Mouse (Mus musculus) large intestine, adult 2 months (tissue): ENCODE measurements around the gene Evc. TPM values are rescaled to one million over a fixed set of nuclear protein-coding genes. Genes with fewer than 3 reads are reported as not detected.

Experiments used
- DNase-seq: peaks from one replicate; pipeline ENCODE4 v3.0.0-alpha.2; 2012; ENCODE audit warnings: low read depth, low spot score
- WGBS: fragments of 180-500 bp; shearing (Covaris S2); methylation state at CpG from one replicate; pipeline ENCODE4 v1.1.7; 2018; 5-methylcytosine and 5-hydroxymethylcytosine counted together
- polyA plus RNA-seq: library from polyadenylated mRNA; depleted of rRNA; stranded (reverse); fragments of >200 nt; gene quantifications from 2 replicates; pipeline ENCODE4 v1.2.3, GENCODE M21; 2012; rRNA removed

Gene Evc
- polyA plus RNA-seq, result 3.8 and 4.7 TPM in 2 replicates

DNA sequence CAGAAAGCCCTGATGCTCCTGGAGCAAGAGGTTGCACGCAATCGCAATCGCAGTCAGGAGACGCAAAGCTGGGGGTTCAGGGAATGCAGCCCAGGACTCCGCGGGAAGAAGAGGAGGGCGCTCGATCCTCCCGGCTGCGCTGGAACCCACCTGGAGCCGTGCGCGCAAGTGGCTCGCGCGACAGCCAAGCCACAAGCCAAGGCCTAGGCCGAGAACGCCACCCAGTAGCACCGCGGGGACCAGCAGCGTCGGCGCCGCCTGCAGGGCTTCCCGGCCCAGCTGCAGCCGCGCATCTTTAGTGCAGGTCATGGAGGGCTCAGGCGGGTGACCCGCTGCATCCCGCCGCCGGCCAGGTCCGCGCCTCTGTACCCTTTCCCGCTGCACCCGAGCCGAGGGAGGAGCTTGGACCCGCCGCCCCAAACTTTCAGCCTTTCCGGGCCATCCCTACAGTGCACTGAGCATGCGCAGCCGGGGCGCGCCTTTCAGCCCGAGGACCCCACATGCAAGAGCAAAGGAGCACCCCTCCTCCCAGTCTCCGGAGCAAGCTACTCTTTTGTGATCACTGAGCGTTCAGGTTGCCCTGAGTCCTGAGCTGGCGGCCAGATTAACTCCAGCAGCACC is at the start of gene Evc:
Gene Evc (minus strand): TSS at position 410 of the 621 bp plus-strand sequence.
- no peak for DNase-seq
- 3% methylated on average over 48 of the region's 48 CpGs for WGBS

DNA sequence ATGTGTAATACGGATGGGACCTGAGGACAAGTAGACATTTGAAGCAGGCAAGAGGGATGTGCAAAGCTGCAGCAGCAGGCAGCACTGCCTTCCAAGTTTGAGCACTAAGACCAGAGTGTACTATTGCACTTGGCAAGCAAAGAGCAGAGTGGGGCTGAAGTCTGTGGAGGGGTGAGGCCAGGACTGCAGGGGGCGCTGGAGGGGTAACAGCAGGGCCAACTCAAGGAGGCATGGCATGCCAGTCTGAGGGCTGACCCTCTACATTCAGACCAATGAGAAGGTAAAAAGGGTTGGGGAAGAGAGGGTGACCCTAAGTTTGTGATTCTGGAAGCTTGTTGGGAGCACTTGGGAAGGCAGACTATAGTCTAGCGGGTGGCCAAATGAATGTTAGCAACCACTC is 46.9 kb upstream of the Evc start:
- WGBS, result 92% methylated on average over 3 of the region's 3 CpGs
- no peak for DNase-seq

DNA sequence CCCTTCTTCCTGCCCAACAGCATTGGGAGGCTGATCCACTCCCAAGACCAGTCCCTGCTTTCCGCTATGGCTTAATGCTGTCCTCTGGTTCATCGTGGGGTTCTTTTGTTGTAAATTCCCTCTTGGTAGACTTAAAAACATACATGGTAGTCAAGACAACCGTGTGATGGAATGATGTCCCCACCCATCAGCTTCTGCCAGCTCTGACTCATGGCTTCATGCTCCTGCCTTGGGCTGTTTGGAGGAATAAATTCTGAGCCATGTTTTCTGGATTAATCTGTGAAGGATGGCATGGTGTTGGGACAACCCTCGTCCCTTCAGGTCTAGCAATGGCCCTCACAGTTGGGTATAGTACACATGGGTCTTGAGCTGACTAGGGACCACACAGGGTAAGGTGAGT is 43.9 kb upstream of the Evc start:
- DNase-seq, result no peak
- 75% methylated on average over 4 of the region's 4 CpGs for WGBS

DNA sequence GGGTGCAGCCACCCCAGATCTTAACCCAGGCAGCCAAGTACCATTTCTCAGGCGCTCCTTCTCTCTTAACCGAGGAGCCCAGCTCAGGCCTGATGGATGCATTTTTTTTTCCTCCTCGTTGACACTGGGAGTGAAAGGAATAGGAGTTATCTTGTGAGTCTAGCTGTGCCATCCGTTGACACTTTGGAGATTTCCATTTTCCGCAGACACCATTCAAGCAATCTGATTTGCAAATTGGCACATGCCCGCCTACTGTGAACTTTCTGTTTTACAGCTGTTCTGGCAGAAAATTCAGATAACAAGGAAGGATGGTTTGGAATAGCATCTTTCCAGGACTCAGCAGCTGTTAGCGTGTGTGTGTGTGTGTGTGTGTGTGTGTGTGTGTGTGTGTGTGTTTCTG is 40.7 kb upstream of the Evc start:
- no peak for DNase-seq

DNA sequence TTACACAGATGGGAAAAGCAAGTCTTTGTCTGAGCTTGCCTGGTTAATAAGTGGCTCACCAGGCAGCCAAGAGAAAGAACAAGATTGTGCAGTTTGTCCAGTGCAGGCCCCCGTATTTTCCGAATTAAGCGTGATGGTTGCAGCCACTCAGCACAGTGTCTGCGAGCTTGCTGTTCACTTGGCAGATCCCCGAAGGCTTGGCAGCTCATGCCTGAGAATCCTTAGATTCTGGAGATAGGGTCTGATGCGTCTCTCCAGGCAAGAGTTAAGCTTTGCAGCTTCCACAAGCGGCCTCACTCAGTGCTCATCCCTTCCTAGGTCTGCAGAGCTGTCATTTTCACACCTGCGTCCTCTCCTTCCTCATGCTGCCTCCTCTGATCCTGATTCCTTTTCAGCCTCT is 32.1 kb upstream of the Evc start:
- DNase-seq, result no peak
- 81% methylated on average over 8 of the region's 8 CpGs for WGBS

More for the DNA sequence above, 40.7 kb upstream of the Evc start:
- WGBS, result 83% methylated on average over 7 of the region's 7 CpGs

DNA sequence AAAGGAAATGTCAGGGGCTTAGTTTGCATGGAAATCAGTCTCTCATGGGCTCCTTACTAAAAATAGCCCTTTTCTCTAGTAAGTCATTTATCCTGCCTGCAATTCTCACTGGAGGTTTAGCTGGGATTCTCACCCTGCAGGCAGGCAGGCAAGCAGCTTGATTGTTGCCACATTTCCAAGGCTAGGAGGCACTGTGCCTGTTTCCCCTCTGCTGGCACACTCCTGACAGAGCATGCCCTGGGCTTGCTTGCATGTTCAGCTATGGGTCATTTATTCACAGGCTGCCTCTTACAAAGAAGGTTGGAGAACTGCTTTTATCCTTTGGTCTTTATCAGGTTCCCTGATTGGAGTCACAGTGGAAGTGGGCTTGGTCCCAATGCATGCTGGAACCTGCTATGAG is 29.1 kb upstream of the Evc start:
- DNase-seq, result no peak

DNA sequence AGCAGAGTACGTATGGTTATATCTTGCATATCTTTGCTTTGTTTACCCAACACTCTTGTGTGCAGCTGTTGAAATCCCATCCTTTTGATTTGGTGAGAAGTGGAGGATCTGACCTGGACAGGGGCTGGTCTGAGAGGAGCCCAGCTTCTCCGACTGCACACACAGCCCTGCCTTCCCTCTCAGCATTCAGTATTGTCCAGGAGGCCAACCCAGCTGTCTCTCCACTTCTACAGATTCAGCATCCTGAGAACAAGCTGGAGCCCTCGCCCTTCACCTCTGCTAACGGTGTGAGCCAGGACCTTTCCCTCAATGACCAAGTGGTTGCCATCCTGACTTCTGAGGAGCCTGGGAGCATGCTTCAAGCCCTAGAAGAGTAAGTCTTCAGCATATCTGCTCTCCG is 26.6 kb upstream of the Evc start:
- WGBS, result 77% methylated on average over 5 of the region's 5 CpGs
- DNase-seq, result no peak

DNA sequence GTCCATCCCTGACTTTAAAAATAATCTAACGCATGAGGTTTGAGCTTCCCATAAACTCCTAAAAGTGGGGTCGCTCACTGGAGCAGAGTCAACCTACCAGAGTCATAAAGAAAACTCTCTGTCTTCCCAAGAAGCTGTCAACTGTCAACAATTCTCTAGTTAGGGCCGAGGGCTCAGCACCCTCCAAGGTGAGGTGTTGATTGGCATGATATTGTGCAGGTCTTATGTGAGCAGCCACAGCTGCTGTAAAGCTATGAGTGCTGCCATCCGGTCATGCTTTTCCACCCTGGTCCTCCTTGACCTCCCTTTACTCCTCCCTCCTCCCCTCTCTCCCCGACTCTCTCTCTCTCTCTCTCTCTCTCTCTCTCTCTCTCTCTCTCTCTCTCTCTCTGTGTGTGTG is 25.9 kb upstream of the Evc start:
- DNase-seq, result no peak
- WGBS, result 56% methylated on average over 5 of the region's 5 CpGs

DNA sequence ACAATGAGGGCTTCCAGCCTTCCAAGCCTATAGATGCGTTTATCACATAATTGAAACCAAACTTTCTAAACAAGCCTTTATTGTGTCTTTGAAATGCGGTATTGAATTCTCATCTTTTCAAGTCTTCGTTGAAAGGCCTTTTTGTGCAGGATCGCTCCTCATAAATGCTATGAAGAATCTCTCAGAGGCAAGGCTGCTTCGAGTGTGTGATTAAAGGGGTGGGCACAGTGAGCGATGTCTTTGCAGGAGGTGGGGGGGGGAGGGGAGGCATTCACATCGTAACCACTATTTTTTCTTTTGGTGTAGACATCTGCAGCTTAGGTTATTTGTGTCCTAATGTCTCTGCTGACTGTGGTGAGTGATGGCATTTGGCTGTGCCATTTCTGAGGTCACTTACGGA is 19.3 kb upstream of the Evc start:
- no peak for DNase-seq
- WGBS, result 90% methylated on average over 8 of the region's 8 CpGs

DNA sequence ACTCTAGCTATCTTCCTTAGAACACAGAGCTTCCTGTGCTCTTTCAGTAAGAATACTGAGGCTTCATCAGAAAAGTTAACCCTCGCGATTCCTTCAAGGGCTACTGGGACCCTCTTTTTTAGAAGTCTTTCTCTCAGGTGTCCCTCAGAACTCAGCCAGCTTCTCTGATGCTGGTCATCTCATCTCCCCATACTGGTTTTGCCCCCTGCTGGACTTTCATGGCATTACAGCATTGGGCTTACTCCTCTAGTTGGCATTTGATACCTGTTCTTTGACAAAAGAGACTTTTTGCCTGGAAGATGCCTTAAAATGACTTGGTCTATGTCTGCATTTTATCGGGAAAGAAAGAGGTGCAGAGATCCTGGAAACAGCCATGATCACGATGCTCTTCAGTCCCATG is 17.7 kb upstream of the Evc start:
- no peak for DNase-seq
- 77% methylated on average over 4 of the region's 4 CpGs for WGBS

DNA sequence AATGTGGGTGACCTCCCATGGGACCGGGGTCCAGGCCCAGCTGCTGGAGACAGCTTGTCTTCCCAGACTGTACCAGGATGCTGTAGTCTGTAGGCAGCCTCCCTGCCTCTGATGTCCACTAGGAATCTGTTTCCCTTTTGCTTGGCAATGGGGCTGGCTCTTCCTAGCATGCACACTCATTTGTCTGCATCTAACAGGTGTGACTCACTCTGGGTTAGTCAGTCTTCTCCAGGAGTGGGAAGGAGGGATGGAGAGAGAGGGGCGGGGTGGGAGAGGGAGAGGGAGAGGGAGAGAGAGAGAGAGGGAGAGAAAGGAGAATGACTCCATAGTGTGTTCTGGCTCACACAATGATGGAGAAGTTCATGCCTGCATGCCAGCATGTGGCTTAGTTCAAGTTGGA is 15.1 kb upstream of the Evc start:
- no peak for DNase-seq
- 86% methylated on average over 2 of the region's 2 CpGs for WGBS

DNA sequence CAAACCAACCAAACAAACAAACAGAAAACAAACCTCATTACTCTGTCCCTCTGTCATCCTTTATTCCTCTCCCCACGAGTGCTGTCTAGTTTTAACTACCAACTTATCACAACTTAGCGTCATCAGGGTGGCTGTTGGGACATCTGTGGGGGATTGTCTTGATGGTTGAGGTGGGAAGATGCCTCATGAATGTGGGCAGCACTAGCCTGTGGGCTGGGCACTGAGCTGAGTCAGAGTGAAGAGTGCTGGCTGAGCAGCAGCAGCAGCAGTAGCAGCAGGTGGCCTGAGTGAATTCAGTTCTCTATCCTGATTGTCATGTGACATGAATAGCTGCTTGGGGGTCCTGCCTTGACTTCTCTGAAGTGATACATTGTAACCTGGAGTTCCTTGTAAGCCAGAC is 7.3 kb upstream of the Evc start:
- WGBS, result 70% methylated on average over 2 of the region's 2 CpGs
- no peak for DNase-seq

DNA sequence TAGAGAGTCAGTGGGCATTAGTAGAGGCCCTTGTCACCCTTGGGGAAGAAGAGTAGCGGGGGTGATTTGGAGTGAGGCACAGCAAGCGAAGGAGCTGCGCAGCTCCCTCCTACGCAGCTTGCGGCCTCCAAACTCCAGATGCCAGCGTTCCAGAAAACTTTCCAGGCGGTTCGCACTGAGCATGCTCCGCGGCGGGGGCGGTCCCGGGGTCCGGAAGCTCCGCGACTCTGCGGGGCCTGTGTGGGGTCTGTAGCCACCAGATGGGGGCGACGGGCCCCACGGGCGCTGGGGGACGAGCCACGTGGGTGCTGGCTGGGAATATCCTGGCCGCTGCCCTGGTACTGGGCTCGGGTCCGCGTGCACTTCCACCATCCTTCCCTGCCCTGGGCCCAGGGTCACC is 1.6 kb upstream of the Evc start, which contains the start of gene Evc2:
Gene Evc2 (plus strand): TSS at position 212 of the 400 bp plus-strand sequence.
- DNase-seq, result no peak
- 1% methylated on average over 27 of the region's 27 CpGs for WGBS

DNA sequence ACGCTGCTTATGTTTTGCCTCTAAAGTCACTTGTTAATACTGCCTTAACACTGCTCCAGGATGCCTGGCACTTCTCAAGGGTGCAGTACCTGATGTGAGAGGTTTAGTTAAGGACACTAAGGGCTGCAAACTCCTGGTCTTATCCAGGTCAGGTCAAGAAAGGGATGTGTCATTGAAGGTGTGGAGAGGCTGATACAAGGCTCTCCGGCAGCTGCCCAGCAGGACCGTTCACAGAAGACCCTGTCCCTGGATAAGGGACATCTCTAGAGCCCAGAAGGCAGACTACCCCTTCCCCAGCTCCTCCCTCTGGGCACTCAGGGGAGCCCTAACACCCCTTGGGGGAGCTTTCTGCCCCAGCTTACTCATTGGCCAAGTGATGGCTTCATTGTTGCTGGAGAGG is 1.0 kb upstream of the Evc start:
- WGBS, result 71% methylated on average over 3 of the region's 3 CpGs
- DNase-seq, result no peak

DNA sequence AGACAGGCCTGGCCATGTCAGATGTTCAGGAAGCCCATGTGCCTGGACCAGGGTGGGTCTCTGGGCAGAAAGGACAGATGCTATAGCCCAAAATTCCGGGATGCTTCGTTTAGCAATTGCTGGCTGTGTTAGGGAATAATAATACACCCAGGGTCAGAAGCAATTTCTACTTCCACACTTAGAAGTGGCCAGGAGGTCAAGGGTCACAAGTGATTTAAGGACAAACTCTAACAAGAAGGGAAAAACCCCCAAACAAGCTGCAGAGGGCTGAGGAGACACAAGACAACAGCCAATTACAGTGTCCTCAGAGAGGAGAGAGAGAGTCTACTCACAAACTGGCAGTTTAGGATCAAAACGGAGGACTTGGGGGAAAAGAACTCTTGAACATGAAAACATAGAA is 1.6 kb downstream of the Evc start:
- no peak for DNase-seq
- 55% methylated on average over 3 of the region's 3 CpGs for WGBS

DNA sequence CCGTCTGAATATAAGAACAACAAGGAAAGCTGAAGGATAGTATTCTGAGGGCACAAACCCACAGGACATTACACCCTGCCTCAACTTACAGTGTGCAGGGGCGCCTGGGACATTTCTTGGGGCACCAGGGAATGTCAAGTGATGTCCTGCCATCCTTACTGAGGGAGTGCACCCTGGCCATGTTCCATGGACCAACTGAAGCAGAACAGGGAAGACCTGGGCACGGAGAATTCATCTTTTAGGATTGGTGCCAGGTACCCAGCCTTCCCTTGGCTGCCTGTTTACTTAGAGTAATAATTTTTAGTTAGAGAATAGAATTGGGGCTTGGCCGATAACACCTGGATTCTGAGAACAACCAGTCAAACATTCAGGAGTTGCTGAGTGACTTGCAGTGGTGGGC is 4.6 kb downstream of the Evc start:
- WGBS, result 56% methylated on average over 4 of the region's 4 CpGs

DNA sequence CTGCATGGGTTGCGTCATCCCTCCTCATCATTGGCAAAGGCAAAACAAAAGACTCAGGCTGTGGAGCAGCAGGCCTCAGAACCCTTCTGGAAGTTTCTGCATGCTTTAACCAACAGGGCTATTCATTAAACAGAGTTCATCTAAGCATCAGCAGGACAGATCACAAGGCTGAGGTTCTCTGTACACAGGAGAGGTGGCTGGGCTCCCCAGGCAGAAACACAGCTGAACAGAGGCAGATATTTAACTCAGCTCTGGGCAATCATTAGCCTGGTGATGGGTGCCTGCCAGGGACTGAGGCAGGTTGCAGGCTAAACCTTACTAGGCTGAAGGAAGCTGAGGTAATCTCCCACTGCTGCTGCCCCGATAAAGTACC is 5.6 kb downstream of the Evc start:
- WGBS, result 77% methylated on average over 2 of the region's 2 CpGs
- no peak for DNase-seq

More for the DNA sequence above, 4.6 kb downstream of the Evc start:
- DNase-seq, result no peak

DNA sequence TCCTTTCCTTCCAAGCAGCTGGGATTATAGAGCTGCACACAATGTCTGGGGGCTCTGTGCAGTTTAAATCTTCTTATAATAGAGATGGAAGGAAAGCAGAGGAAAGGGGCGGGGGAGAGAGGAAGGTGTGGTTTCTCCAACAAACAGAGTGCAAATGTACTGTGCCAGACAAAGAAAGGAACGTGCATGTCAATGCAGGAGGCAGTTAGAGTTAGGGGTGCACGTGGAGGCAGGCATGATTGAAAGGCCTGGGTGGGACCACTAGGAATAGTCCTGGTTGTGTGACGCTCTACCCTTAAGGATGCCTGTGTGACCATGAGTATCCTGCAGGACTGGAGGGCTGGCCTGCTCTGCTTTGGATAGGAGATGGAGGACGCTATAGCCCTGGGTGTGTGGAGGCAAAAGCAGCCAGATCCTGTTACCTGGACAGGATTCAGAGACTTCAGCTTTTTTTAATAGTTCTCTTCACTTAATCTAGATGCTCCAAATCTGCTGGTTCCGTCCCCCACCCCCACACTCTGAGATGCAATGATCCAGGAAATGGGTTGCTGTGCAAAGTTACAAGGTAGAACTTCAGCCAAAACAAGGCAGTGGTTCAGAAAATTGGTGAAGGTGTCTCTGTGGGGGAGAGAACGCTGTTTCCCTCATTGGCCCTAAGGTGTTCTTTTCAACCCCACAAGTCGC is 6.1 kb downstream of the Evc start:
- DNase-seq, result no peak
- WGBS, result 70% methylated on average over 8 of the region's 8 CpGs

DNA sequence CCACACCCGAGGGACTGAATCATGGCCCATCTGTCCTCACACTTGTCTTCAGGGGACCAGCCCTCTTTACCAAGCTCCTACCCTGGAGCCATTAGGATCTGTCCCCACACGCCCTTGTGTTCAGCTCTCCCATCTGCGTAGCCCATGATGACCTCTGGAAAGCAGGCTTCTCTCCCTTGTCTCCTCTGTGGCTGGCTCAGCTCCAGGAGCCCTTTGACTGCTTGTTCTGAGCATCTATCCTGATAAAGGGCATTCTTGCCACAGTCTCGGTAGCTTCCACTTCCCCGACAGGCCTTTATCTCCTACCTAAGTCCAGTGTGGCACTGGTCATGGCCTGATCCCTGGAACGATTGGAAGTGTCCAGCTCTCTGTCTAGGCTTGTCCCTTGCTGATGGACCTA is 10.0 kb downstream of the Evc start:
- WGBS, result 89% methylated on average over 6 of the region's 6 CpGs
- DNase-seq, result no peak

DNA sequence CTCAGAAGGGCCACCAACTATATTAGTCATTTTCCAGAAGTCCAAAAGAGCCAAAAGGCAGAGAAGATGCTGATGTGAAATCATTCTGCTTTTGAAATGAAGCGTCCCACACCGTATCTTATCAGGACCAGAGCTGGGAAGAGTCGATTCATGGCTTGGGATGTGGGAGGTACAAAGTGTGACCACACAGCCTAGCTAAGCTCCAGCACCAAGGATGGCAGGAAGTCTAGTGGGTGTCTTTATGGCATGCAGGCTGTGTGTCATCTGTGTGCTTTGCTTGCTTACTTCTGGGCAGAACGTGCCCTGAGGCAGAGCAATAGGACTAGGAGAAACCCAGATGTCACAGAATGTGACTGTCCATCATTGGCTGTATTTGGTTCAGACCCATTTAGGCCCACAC is 15.9 kb downstream of the Evc start:
- WGBS, result 81% methylated on average over 4 of the region's 4 CpGs
- DNase-seq, result no peak

DNA sequence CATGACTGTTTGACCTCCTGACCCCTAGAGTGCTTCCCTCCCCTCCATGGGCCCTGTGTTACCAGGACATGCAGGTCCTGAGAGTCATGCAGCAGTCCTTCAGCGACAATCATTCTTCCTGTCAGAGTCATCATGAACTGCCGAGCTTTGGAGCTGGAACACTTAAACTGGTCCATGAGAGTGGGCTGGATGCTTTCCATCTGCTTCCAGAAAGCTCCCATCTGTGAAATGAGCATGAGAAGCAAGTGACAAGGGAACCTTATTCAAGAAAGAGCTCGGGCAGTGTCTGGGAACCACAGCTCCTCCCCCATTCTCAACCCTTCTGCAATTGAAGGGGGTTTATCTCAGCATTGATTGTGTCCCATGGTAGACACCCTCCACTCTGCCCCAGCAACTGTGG is 16.5 kb downstream of the Evc start:
- 68% methylated on average over 3 of the region's 3 CpGs for WGBS

DNA sequence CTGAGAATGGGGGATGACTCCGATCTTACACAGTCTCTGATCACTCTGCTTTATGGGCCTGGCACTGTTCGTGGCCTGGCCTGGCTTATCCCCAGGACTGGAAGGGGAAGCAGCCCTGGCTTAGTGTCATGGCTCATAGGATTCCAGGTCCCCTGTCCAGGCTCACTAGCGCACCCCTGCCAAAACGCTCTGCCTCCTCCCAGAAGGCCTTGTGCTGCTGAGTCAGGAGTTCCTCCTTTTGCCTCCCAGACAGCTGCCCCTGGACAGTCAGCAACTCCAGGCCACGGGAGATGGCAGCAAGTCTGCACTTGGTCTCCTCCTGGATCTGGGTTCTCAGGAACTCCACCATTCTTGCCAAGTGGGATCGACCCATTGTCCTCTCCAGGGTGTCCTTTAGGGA is 18.0 kb downstream of the Evc start:
- no peak for DNase-seq
- WGBS, result 76% methylated on average over 6 of the region's 6 CpGs

More for the DNA sequence above, 16.5 kb downstream of the Evc start:
- no peak for DNase-seq
